Mouse (Mus musculus): ENCODE measurements around the gene Ppip5k2. TPM values are rescaled to one million over a fixed set of nuclear protein-coding genes. Genes with fewer than 3 reads are reported as not detected.
"Not testable (repeated sequence)": the region's sequence is repeated elsewhere in the genome, so short reads cannot be mapped to it uniquely, and the experiment has no call there.

Ppip5k2 gene
- polyA plus RNA-seq, 1 experiment from 2014 or later: 89.2 TPM

GRCm38 (mm10) chr1:97768089-97768488, 2.1 kb downstream of the Ppip5k2 start:
- 85% methylated on average over 2 of the region's 2 CpGs for WGBS
- H3K9ac ChIP-seq (replicated peaks; ENCODE audit: low read depth, low read length): no peak overlapping the region
- ATAC-seq (ENCODE audit: low read depth): no peak

GRCm38 (mm10) chr1:97765712-97766111, 4.5 kb downstream of the Ppip5k2 start:
- peaks cover 19% of the 10 kb centered on the region for H3K4me1 ChIP-seq (ENCODE audit: control insufficient read depth, insufficient read depth, low read length)
- H3K27ac ChIP-seq (ENCODE audit: low read depth, low read length); H3K36me3 ChIP-seq (ENCODE audit: control insufficient read depth, insufficient read depth, low read length); H3K27me3 ChIP-seq (ENCODE audit: control insufficient read depth, insufficient read depth, low read length); ATAC-seq (ENCODE audit: low read depth); H3K4me3 ChIP-seq (ENCODE audit: low read depth, low read length); H3K9me3 ChIP-seq (ENCODE audit: control insufficient read depth, low read length); H3K9ac ChIP-seq (replicated peaks; ENCODE audit: low read depth, low read length); H3K4me2 ChIP-seq (ENCODE audit: low read depth, low read length): not testable (repeated sequence)
- 88% methylated on average over 4 of the region's 4 CpGs for WGBS

More at GRCm38 (mm10) chr1:97768089-97768488, 2.1 kb downstream of the Ppip5k2 start:
- Histone ChIP-seq H3K4me2 (ENCODE audit: low read depth, low read length) (peak overlapping the region; percentile 63), H3K36me3 (ENCODE audit: control insufficient read depth, insufficient read depth, low read length) (no peaks in the 10 kb centered on the region), H3K27me3 (ENCODE audit: control insufficient read depth, insufficient read depth, low read length) (peaks cover 3% of the 10 kb centered on the region; the same call in 1 of the 2 replicates), H3K4me1 (ENCODE audit: control insufficient read depth, insufficient read depth, low read length) (peaks cover 19% of the 10 kb centered on the region), H3K9me3 (ENCODE audit: control insufficient read depth, low read length) (no peaks in the 10 kb centered on the region), H3K4me3 (ENCODE audit: low read depth, low read length) (peak overlapping the region; percentile 94), H3K27ac (ENCODE audit: low read depth, low read length) (no peak overlapping the region)

GRCm38 (mm10) chr1:97761477-97761876, 8.7 kb downstream of the Ppip5k2 start:
- ATAC-seq (ENCODE audit: low read depth): no peak
- H3K27ac ChIP-seq (ENCODE audit: low read depth, low read length): no peak overlapping the region
- H3K9me3 ChIP-seq (ENCODE audit: control insufficient read depth, low read length): no peaks in the 10 kb centered on the region
- H3K4me2 ChIP-seq (ENCODE audit: low read depth, low read length): no peak overlapping the region
- peaks cover 4% of the 10 kb centered on the region for H3K4me1 ChIP-seq (ENCODE audit: control insufficient read depth, insufficient read depth, low read length)
- no peaks in the 10 kb centered on the region for H3K27me3 ChIP-seq (ENCODE audit: control insufficient read depth, insufficient read depth, low read length)
- no peaks in the 10 kb centered on the region for H3K36me3 ChIP-seq (ENCODE audit: control insufficient read depth, insufficient read depth, low read length)
- WGBS: 62% methylated on average over 6 of the region's 6 CpGs
- H3K4me3 ChIP-seq (ENCODE audit: low read depth, low read length): no peak overlapping the region
- no peak overlapping the region for H3K9ac ChIP-seq (replicated peaks; ENCODE audit: low read depth, low read length)

GRCm38 (mm10) chr1:97760598-97760997, 9.6 kb downstream of the Ppip5k2 start:
- Histone ChIP-seq H3K9me3 (ENCODE audit: control insufficient read depth, low read length) (no peaks in the 10 kb centered on the region), H3K27ac (ENCODE audit: low read depth, low read length) (no peak overlapping the region), H3K36me3 (ENCODE audit: control insufficient read depth, insufficient read depth, low read length) (peaks cover 2% of the 10 kb centered on the region; the same call in 1 of the 2 replicates), H3K27me3 (ENCODE audit: control insufficient read depth, insufficient read depth, low read length) (no peaks in the 10 kb centered on the region), H3K4me3 (ENCODE audit: low read depth, low read length) (no peak overlapping the region), H3K9ac (replicated peaks; ENCODE audit: low read depth, low read length) (no peak overlapping the region), H3K4me2 (ENCODE audit: low read depth, low read length) (no peak overlapping the region), H3K4me1 (ENCODE audit: control insufficient read depth, insufficient read depth, low read length) (no peaks in the 10 kb centered on the region)
- 81% methylated on average over 7 of the region's 7 CpGs for WGBS
- no peak for ATAC-seq (ENCODE audit: low read depth)

GRCm38 (mm10) chr1:97759841-97760240, 10.4 kb downstream of the Ppip5k2 start:
- no peak for ATAC-seq (ENCODE audit: low read depth)
- H3K9ac ChIP-seq (replicated peaks; ENCODE audit: low read depth, low read length): no peak overlapping the region
- no peaks in the 10 kb centered on the region for H3K9me3 ChIP-seq (ENCODE audit: control insufficient read depth, low read length)
- no peaks in the 10 kb centered on the region for H3K27me3 ChIP-seq (ENCODE audit: control insufficient read depth, insufficient read depth, low read length)
- no peak overlapping the region for H3K4me2 ChIP-seq (ENCODE audit: low read depth, low read length)
- no peak overlapping the region for H3K4me3 ChIP-seq (ENCODE audit: low read depth, low read length)
- no peaks in the 10 kb centered on the region for H3K4me1 ChIP-seq (ENCODE audit: control insufficient read depth, insufficient read depth, low read length)
- H3K36me3 ChIP-seq (ENCODE audit: control insufficient read depth, insufficient read depth, low read length): peaks cover 9% of the 10 kb centered on the region; the same call in 1 of the 2 replicates
- no peak overlapping the region for H3K27ac ChIP-seq (ENCODE audit: low read depth, low read length)

GRCm38 (mm10) chr1:97754392-97754791, 15.8 kb downstream of the Ppip5k2 start:
- no peak for ATAC-seq (ENCODE audit: low read depth)
- WGBS: 82% methylated on average over 4 of the region's 4 CpGs
- H3K27ac ChIP-seq (ENCODE audit: low read depth, low read length): no peak overlapping the region
- H3K36me3 ChIP-seq (ENCODE audit: control insufficient read depth, insufficient read depth, low read length): peaks cover 16% of the 10 kb centered on the region
- no peak overlapping the region for H3K4me3 ChIP-seq (ENCODE audit: low read depth, low read length)
- no peak overlapping the region for H3K4me2 ChIP-seq (ENCODE audit: low read depth, low read length)
- H3K4me1 ChIP-seq (ENCODE audit: control insufficient read depth, insufficient read depth, low read length): no peaks in the 10 kb centered on the region
- no peak overlapping the region for H3K9ac ChIP-seq (replicated peaks; ENCODE audit: low read depth, low read length)
- no peaks in the 10 kb centered on the region for H3K9me3 ChIP-seq (ENCODE audit: control insufficient read depth, low read length)
- H3K27me3 ChIP-seq (ENCODE audit: control insufficient read depth, insufficient read depth, low read length): no peaks in the 10 kb centered on the region

- H3K27me3 ChIP-seq (ENCODE audit: control insufficient read depth, insufficient read depth, low read length): no peaks in the 10 kb centered on the region
- no peak overlapping the region for H3K27ac ChIP-seq (ENCODE audit: low read depth, low read length)
- H3K4me3 ChIP-seq (ENCODE audit: low read depth, low read length): no peak overlapping the region
- H3K9me3 ChIP-seq (ENCODE audit: control insufficient read depth, low read length): no peaks in the 10 kb centered on the region
- peaks cover 19% of the 10 kb centered on the region for H3K36me3 ChIP-seq (ENCODE audit: control insufficient read depth, insufficient read depth, low read length)
- no peak overlapping the region for H3K9ac ChIP-seq (replicated peaks; ENCODE audit: low read depth, low read length)
- no peak for ATAC-seq (ENCODE audit: low read depth)
- H3K4me1 ChIP-seq (ENCODE audit: control insufficient read depth, insufficient read depth, low read length): no peaks in the 10 kb centered on the region
- no peak overlapping the region for H3K4me2 ChIP-seq (ENCODE audit: low read depth, low read length)
Observed at GRCm38 (mm10) chr1:97753216-97753615, 17.0 kb downstream of the Ppip5k2 start.

GRCm38 (mm10) chr1:97748163-97748562, 22.0 kb downstream of the Ppip5k2 start:
- Histone ChIP-seq H3K9ac (replicated peaks; ENCODE audit: low read depth, low read length) (no peak overlapping the region), H3K4me2 (ENCODE audit: low read depth, low read length) (no peak overlapping the region), H3K27ac (ENCODE audit: low read depth, low read length) (no peak overlapping the region), H3K9me3 (ENCODE audit: control insufficient read depth, low read length) (no peaks in the 10 kb centered on the region), H3K36me3 (ENCODE audit: control insufficient read depth, insufficient read depth, low read length) (peaks cover 30% of the 10 kb centered on the region), H3K4me3 (ENCODE audit: low read depth, low read length) (no peak overlapping the region), H3K4me1 (ENCODE audit: control insufficient read depth, insufficient read depth, low read length) (no peaks in the 10 kb centered on the region), H3K27me3 (ENCODE audit: control insufficient read depth, insufficient read depth, low read length) (no peaks in the 10 kb centered on the region)
- WGBS: 92% methylated on average over 3 of the region's 3 CpGs
- ATAC-seq (ENCODE audit: low read depth): no peak

- Histone ChIP-seq H3K27ac (ENCODE audit: low read depth, low read length) (no peak overlapping the region), H3K4me2 (ENCODE audit: low read depth, low read length) (no peak overlapping the region), H3K9me3 (ENCODE audit: control insufficient read depth, low read length) (no peaks in the 10 kb centered on the region), H3K36me3 (ENCODE audit: control insufficient read depth, insufficient read depth, low read length) (peaks cover 36% of the 10 kb centered on the region), H3K4me3 (ENCODE audit: low read depth, low read length) (no peak overlapping the region), H3K9ac (replicated peaks; ENCODE audit: low read depth, low read length) (no peak overlapping the region), H3K4me1 (ENCODE audit: control insufficient read depth, insufficient read depth, low read length) (no peaks in the 10 kb centered on the region), H3K27me3 (ENCODE audit: control insufficient read depth, insufficient read depth, low read length) (no peaks in the 10 kb centered on the region)
- over 99% methylated on average over 7 of the region's 7 CpGs for WGBS
- no peak for ATAC-seq (ENCODE audit: low read depth)
Observed at GRCm38 (mm10) chr1:97746261-97746660, 23.9 kb downstream of the Ppip5k2 start.

- 91% methylated on average over 4 of the region's 4 CpGs for WGBS
- no peaks in the 10 kb centered on the region for H3K27me3 ChIP-seq (ENCODE audit: control insufficient read depth, insufficient read depth, low read length)
- no peak overlapping the region for H3K4me2 ChIP-seq (ENCODE audit: low read depth, low read length)
- H3K4me3 ChIP-seq (ENCODE audit: low read depth, low read length): no peak overlapping the region
- no peak overlapping the region for H3K9ac ChIP-seq (replicated peaks; ENCODE audit: low read depth, low read length)
- no peak overlapping the region for H3K27ac ChIP-seq (ENCODE audit: low read depth, low read length)
- peaks cover 39% of the 10 kb centered on the region for H3K36me3 ChIP-seq (ENCODE audit: control insufficient read depth, insufficient read depth, low read length)
- no peak for ATAC-seq (ENCODE audit: low read depth)
- H3K4me1 ChIP-seq (ENCODE audit: control insufficient read depth, insufficient read depth, low read length): no peaks in the 10 kb centered on the region
- no peaks in the 10 kb centered on the region for H3K9me3 ChIP-seq (ENCODE audit: control insufficient read depth, low read length)
Observed at GRCm38 (mm10) chr1:97745712-97746111, 24.5 kb downstream of the Ppip5k2 start.

Data from neural tube, embryonic 14.5 days (tissue).